Mouse (Mus musculus) testis, adult 2 months (tissue): ENCODE data around the gene Tmem116. TPM values are rescaled to one million over a fixed set of nuclear protein-coding genes. Genes with fewer than 3 reads are reported as not detected.
"Not testable (repeated sequence)": the region's sequence is repeated elsewhere in the genome, so short reads cannot be mapped to it uniquely, and the experiment has no call there.

ENCODE experiments used
- H3K27ac ChIP-seq: fragments of 200-500 bp; 2 replicates; pipeline ENCODE4 v1.5.1; 2012; ENCODE audit warnings: low read depth, low read length; ENCODE audit not compliant: control insufficient read depth, insufficient read depth
- H3K27me3 ChIP-seq: fragments of 200-500 bp; 2 replicates; pipeline ENCODE4 v1.6.1; 2012; ENCODE audit warnings: mild to moderate bottlenecking, low read length, moderate library complexity; ENCODE audit not compliant: control insufficient read depth, insufficient read depth
- H3K36me3 ChIP-seq: fragments of 200-500 bp; 2 replicates; pipeline ENCODE4 v1.6.1; 2012; ENCODE audit warnings: mild to moderate bottlenecking, low read length; ENCODE audit not compliant: control insufficient read depth, insufficient read depth
- H3K4me1 ChIP-seq: fragments of 200-500 bp; 2 replicates; pipeline ENCODE4 v1.6.1; 2012; ENCODE audit warnings: low read length; ENCODE audit not compliant: control insufficient read depth, insufficient read depth
- H3K4me3 ChIP-seq: fragments of 200-500 bp; 2 replicates; pipeline ENCODE4 v1.5.1; 2012; ENCODE audit warnings: low read depth, mild to moderate bottlenecking, low read length, moderate library complexity, mixed read lengths; ENCODE audit not compliant: control insufficient read depth
- CTCF ChIP-seq: fragments of 200-500 bp; IDR thresholded peaks from 2 replicates; pipeline ENCODE4 v1.5.1; 2012; ENCODE audit warnings: low read depth, mild to moderate bottlenecking, inconsistent platforms, low read length, moderate library complexity; ENCODE audit not compliant: control insufficient read depth, insufficient read depth, insufficient replicate concordance
- POLR2A ChIP-seq: fragments of 200-500 bp; IDR thresholded peaks from 2 replicates; pipeline ENCODE4 v1.6.1; 2012; ENCODE audit warnings: low read depth, mild to moderate bottlenecking, inconsistent platforms, low read length, moderate library complexity; ENCODE audit not compliant: control insufficient read depth
- polyA plus RNA-seq: library from polyadenylated mRNA; depleted of rRNA; stranded (reverse); fragments of >200 nt; gene quantifications from 2 replicates; pipeline ENCODE4 v1.2.3, GENCODE M21; 2012

The Tmem116 gene
- polyA plus RNA-seq, 1 experiment = 60.5 TPM

DNA sequence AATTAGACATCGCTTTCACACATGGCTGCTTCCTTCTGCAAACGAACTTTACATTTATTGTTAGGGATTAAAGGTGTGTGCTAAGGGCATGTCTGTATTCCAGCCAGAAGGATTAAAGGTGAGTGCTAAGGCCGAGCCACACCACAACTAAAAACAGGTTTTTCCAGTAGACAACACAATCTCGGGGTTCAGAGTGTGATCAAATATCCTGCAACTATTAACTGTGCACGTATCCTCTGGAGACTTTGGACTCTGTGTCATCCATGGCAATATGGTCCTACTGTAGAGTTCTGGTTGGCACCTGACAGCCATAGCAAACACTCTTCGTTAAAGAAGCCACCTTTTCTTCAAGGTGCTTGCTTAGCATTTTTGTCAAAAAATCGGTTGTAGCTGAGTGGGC is 58.3 kb downstream of the Tmem116 start:
- no peak overlapping the region for H3K27ac ChIP-seq
- no peaks in the 10 kb centered on the region; the same call in 1 of the 2 replicates for H3K4me1 ChIP-seq
- H3K4me3 ChIP-seq = no peak overlapping the region
- TF ChIP-seq POLR2A = no peak
- TF ChIP-seq CTCF = no peak
- H3K27me3 ChIP-seq = no peaks in the 10 kb centered on the region
- no peaks in the 10 kb centered on the region for H3K36me3 ChIP-seq

DNA sequence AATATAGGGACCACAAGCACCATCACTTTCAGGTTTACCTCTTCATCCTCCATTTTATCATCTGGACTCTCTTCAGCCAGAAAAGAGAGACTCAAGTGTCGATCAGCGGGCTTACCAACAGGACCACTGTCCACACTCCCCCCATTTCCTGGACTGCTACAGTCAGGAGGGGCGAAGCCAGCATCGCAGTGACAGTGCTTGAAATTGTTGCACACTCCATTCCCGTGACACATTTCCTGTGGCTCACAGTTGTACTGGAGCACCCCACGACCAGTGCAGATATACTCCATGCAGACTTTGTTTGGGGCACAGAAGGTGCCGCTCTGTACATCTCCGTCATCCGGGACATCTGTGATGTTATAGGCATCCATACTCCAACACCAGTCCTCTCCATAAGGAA is 67.3 kb downstream of the Tmem116 start:
- no peak for TF ChIP-seq POLR2A
- no peak for TF ChIP-seq CTCF

DNA sequence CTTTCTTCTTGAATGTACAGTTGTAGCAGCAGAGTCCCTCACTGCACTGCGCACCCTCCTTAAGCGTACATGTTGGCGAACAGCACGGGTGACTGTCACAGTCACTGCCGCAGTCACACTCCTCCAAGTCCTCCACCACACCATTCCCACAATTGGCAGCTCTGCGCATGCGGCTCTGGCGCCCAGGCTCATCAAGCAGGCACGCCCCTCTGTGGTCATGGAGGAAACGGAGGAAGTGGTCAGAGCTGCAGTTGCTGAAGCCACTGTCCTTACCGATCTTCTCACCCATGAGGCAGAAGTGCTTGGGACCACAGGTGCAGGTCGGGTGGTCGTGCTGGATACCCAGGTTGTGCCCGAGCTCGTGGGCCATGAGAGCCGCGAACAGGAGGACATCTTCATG is 68.1 kb downstream of the Tmem116 start:
- not testable (repeated sequence) for H3K36me3 ChIP-seq, H3K27me3 ChIP-seq, H3K27ac ChIP-seq, H3K4me1 ChIP-seq
- peak; percentile 68; the same call in 1 of the 2 replicates for TF ChIP-seq POLR2A
- H3K4me3 ChIP-seq = peak overlapping the region; percentile 82

More for the DNA sequence above, 67.3 kb downstream of the Tmem116 start:
- no peaks in the 10 kb centered on the region for H3K36me3 ChIP-seq
- H3K27me3 ChIP-seq = no peaks in the 10 kb centered on the region
- peak overlapping the region; percentile 82 for H3K4me3 ChIP-seq
- no peak overlapping the region; the same call in 1 of the 2 replicates for H3K27ac ChIP-seq
- no peaks in the 10 kb centered on the region; the same call in 1 of the 2 replicates for H3K4me1 ChIP-seq

DNA sequence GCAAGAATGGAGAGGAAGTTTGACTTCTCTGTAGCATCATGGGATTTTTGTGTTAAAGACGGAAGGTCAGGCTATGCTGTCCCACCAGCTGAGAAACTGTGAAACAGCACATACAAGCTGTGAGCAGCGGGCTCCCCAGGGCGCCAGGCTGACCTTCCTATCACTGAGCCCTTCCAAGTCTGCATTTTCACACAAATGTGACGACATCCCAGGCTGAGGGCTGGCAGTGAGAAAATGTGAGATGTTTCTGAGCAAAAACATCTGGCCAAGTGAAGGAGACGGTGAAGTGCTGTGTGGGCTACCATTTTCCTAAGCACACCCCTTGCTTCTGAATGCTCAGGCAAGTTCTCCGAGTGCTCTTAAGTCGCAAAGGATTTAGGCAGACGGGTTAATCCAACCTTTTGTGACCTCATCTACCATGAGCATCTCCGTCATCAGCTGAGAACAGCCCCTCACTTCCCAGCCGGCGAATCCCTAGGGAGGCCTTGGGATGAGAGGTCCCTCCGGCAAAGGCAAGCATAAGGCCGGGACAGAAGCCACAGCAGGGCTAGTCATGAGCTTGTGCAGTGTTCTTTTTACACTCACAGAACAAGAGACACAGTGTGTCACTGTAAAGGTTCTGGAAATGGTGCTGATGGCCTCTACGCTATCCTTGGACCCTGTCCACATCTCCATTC is 74.2 kb downstream of the Tmem116 start:
- peaks cover 3% of the 10 kb centered on the region for H3K36me3 ChIP-seq

DNA sequence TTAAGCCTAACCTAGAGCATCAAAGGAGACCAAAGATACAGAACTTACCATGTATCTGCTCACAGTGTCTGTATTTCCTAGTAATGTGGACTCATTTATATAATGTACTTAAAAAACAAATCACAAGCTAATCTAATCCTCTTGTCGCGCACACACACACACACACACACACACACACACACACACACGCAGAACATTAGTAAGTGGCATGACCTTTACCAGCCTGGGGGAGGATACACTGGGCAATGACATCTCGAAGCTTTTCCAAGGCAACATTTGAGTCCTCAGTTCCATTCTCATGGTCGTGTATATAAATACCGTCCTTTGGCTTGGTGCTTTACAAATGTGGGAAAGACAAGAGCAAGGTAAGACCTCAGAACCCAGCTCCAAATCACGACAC is 74.8 kb downstream of the Tmem116 start:
- no peak for TF ChIP-seq CTCF
- no peak for TF ChIP-seq POLR2A
- Histone ChIP-seq H3K27ac (no peak overlapping the region), H3K36me3 (peaks cover 4% of the 10 kb centered on the region), H3K4me1 (no peaks in the 10 kb centered on the region), H3K27me3 (no peaks in the 10 kb centered on the region), H3K4me3 (peak overlapping the region; percentile 60; the same call in 1 of the 2 replicates)

More for the DNA sequence above, 74.2 kb downstream of the Tmem116 start:
- H3K27me3 ChIP-seq = no peaks in the 10 kb centered on the region
- no peak overlapping the region for H3K27ac ChIP-seq
- H3K4me1 ChIP-seq = no peaks in the 10 kb centered on the region; the same call in 1 of the 2 replicates
- peak overlapping the region; percentile 60 for H3K4me3 ChIP-seq
- no peak for TF ChIP-seq CTCF
- TF ChIP-seq POLR2A = no peak

DNA sequence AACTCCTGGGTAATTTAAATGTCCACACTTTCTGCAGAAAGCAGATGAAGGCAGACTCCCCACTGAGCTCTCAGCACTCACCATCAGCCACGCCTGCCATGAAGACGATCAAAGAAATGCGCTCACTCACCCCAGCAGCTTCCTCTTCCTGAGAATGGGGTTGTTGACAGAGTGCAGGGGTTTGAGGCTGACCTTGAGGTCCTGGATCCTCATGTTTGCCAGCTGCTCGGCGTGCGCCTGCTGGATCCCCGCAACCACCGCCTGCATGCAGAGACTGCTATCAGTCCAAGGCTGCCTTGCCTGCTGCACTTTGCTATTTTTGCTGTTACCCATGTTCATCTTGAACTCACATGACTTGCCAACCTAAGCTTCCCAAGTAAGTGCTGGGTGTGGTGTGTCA is 75.3 kb downstream of the Tmem116 start:
- no peak overlapping the region for H3K27ac ChIP-seq

DNA sequence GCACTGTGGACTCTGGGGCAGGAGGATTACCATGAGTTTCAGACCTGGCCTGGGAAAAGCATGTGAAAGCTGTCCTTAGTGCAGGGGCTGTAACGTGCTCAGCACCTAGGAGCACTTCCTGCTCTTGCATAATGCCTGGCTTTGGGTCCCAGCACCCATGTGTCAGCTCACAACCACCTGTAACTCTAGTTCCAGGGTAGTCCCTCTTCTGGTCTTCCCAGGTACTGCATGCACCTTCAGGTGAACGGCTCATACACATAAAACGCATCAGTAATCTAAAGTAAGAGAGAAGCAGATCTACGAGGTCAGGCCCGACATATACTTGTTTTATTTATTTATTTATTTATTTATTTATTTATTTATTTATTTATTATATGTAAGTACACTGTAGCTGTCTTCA is 82.8 kb downstream of the Tmem116 start:
- Histone ChIP-seq H3K27me3 (no peaks in the 10 kb centered on the region), H3K27ac (no peak overlapping the region), H3K4me3 (no peak overlapping the region), H3K4me1 (no peaks in the 10 kb centered on the region), H3K36me3 (peaks cover 2% of the 10 kb centered on the region)
- TF ChIP-seq CTCF = peak; percentile 25; the same call in 1 of the 2 replicates
- TF ChIP-seq POLR2A = no peak

More for the DNA sequence above, 75.3 kb downstream of the Tmem116 start:
- peaks cover 4% of the 10 kb centered on the region for H3K36me3 ChIP-seq
- TF ChIP-seq POLR2A = no peak
- TF ChIP-seq CTCF = no peak
- H3K4me1 ChIP-seq = no peaks in the 10 kb centered on the region
- H3K27me3 ChIP-seq = no peaks in the 10 kb centered on the region
- peak overlapping the region; percentile 3; the same call in 1 of the 2 replicates for H3K4me3 ChIP-seq
